Mouse (Mus musculus): ENCODE measurements around the gene Elane.

GRCm38 (mm10) chr10:79896814-79897213, 10.8 kb downstream of the Elane start:
- TF ChIP-seq CTCF (IDR thresholded peaks at IDR 0.05; ENCODE audit: extremely low read depth, insufficient read depth, low read length): no peak
- TF ChIP-seq POLR2A (IDR thresholded peaks at IDR 0.05; ENCODE audit: extremely low read depth, insufficient read depth, low read length): no peak
